Mouse (Mus musculus) right cerebral cortex, postnatal 36 days (tissue): ENCODE data around the gene Mapkapk3.

Source experiments
- DNase-seq, 2 experiments: peaks; one replicate each; pipeline ENCODE4 v3.0.0; 2022; ENCODE audit warnings: low spot score in 2 of 2, mixed read lengths in 1 of 2

Gene Mapkapk3

DNA sequence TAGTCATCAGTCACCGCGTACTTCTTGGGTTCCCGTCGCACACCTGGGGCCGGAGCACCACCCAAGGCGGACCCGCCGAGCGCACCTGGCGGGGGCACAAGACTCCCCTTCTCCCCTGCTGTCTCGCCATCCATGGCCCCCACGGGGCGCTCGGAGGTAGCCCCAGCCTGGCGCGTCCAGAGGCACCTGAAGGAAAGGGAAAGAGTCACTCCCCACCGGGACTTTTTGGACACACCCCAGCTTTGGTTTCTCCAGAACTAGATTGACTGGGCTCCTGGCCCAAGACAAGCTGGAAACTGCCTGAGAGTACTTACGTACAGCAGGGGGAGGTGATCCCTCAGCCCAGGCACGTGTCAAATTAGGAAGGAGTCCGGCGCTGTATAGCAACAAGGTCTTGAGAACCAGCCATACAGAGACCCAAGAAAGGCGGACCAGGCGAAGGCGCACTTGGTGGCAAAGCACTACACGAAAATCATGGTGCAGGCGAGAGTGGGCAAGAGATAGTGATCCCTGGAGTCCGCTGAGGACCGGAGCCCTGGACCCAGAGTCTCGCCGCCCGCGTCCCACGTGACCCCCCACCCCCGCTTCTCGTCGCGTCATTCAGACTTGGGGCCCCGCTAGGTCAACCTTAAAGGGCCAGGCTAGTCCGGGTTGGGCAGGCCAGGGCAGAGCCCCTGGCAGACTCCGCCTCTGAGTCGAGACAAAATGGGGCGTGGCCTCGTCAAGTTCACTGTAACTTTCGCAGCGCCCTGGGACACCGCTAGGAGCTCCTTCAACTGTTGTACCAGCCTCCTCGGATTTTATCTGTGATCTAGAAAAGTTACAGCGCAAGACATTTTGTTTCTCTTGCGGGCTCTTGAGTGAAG, at the start of gene Mapkapk3:
Gene Mapkapk3 (minus strand): TSS at position 667 of the 866 bp plus-strand sequence.
- DNase-seq: no peak

DNA sequence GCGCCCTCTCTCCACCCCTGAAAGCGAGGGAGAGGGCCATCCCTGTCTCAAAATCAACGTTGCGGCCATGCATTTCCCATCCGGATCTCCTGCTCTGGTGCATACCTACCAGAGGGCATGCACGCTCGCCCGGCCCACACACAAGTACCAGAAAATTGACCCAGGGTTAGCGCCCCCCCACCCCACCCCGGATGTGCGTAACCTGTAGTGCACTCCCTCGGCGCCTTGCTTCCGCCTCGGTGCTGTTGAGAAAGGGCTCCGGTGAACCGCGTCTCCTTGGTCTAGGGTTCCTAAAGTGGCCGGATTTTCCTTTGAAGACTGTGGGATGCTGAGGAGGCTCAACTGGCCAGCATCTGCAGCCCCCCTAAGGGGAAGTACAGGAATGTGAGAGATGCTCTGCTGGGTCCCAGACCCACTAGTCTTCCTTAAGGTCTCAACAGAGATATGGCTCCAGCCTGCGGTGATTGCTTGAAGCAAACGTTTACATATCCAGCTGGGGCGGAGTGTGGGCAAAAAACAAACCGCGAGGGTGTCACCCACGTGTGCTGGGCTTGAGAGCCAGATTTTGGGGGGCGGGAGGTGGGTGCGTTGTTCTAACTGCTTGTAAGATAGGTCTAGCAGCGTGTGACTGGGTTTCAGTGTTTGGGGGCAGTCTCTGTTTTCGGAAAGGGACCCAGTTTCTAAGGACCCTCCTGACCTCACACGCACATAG, 48.7 kb upstream of the Mapkapk3 start, which contains the start of gene Hemk1:
Gene Hemk1 (minus strand): TSS at position 179 of the 712 bp plus-strand sequence.
- peak; percentile 57 to 59 for DNase-seq

GRCm38 (mm10) chr9:107336386-107336785, 46.7 kb upstream of the Mapkapk3 start:
- DNase-seq: no peak

DNA sequence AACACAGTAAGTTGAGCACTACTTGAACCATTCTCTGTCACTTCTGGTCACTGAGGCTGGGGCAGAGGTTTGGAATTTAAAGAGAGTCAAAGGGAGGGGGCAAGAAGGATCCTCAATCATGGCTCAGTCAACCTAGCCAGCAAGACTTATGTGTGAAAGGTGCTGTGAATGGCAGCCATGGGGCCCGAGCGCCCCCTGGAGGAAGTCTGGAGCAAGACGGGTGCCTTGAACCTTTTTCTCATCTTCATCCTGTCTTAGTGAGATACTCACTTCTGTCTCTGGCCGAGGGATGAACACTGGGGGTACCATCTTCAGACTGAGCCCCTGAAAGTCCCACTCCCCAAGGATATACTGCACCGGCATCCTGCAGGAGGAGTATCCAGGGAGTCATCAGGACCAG, 46.2 kb upstream of the Mapkapk3 start:
- peak; percentile 42 to 54 for DNase-seq

- DNase-seq: no peak
These were observed 45.4 kb upstream of the Mapkapk3 start for GRCm38 (mm10) chr9:107335046-107335445.

DNA sequence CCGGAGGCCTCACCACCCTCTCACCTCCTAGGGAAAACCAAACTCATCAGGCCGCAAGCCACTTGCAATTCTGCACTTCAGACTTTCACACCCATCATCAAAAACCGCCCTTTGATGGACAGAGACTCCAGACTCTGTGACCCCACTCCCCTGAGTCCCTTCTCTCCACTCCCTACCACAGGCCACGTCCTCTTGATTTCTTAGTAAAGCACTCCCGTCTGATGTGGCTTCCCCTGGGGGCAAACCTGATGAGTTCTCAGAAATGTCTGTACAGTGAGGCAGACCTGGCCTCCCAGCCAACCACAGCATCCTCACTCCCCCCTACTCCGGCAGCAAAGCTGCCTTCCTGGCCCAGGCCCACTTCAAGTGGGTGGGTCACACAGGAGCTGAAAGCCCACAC, 44.7 kb upstream of the Mapkapk3 start:
- no peak for DNase-seq

GRCm38 (mm10) chr9:107333686-107334085, 44.0 kb upstream of the Mapkapk3 start:
- no peak for DNase-seq

DNA sequence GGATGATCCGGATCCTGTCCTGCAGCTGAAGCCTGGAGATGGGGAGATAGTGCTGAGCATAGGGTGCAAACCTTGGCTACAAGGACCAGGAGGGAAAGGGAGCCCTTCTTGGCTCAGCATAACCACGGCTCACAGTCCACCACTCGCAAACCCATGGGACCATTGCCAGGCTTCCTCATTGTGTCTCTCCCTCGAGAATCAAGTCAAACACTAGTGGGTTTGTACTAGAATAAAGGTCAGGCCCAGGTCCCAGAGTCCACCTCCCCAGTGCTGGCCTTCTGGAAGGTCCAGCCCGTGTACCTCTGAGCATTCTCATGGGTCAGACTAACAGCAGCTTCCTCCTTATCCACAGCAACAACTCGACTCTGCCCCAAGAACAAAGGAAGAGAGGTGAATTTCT, 41.1 kb upstream of the Mapkapk3 start:
- DNase-seq: no peak

DNA sequence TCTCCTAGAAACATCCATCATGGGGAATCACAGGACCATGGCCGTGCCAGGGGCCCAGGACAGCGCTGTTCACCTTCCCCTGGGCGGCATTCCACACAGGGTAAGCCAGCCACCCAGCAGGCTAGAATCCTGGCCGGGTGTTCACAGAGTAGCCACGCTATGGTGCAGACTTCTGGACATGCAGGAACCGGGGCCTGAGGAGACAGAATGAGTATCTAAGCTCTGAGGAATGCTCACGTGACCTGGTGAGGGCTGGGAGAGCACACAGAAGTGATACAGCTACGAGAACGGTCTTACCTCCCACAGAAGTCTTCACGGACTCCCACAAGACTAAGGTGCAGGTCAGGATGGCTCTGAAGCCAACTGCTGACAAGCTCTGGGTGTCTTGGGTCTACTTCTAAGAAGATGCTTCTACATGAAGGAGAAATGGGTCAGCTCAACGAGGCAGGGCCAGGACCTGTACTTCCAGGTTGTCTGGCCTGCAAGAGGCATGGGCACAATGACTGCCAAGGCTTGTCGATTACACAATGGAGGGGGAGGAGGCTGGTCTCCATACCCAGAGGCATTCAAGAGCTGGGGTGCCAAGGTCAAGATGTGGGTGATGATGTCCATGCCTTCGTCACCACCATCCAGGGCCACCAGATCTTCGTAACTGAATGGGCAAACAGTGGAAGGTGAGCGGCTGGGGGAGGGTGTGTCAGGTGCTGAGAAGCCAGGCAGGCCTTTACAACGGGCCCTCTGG, 38.4 kb upstream of the Mapkapk3 start:
- DNase-seq: no peak

DNA sequence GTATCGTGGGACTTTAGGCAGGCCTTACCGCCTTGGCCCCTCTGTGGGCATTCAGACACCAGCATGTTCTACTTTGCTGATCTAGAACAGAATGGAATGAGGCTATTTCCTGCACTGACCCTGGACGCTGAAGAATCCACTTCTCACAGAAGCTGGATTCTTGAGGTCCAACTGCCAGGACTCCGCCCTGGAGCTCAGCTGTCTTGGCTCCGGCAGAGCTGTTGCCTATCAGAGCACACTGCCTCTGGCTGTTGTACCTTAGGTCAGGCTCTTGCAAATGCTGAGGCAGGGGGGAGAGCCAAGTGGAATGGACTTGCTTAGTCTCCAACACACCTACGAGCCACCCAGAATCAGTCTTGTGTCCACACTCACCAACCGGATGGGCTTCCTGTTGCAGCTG, 36.2 kb upstream of the Mapkapk3 start:
- DNase-seq: no peak

DNA sequence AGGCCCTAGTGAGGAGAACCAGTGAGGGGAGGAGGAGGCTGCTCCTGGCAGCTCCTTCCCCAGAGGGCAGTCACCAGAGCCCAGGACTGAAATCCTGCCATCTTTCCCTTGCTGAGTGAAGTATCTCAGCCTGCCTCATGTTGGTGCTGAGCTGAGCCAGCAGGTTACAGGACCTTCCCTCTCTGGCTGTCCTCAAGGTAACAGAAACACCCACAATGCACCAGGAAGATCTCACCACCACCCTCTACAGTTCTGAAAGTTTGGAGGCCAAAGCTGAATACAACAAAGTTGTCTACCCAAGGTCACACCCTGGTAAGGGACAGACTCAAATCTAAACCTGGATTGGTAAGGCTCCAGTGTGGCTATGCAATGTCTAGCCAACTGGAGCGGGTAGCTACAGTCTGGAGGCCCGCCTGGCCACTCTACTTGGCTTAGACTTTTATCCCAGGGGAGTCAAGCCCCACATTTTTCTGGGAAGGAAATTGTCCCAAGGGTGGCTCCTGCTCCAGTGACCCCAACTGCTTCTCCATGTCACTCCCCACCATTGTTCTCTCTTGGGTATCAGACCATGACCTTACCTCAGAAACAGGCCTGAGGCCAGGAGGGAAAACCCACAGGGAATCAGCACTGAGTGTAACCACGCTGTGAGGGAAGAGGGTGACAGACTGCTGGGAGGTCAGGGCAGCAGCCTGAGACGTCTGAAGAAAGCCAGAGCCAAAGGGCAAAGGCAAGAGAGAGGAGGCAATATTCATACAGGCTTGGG, 35.3 kb upstream of the Mapkapk3 start:
- no peak for DNase-seq

DNA sequence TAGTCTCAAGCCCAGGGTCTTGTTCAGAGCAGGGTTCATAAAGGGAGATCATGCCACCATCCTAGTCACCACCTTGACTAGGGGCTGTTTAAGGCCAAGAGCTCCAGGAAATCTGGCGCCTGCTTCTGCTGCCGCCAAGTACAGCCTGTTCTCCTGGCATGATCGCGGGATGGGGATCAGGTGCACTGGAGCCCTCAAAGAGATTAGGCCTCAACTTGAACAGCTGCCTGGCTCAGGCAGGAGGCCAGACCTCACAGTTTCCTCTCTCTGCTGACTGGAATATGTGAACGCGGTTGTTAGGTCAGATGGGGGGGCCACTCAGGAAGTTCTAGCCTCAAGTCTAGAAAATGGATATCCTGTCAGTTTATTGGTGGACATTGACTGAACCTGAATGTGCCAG, 33.9 kb upstream of the Mapkapk3 start:
- DNase-seq: no peak

DNA sequence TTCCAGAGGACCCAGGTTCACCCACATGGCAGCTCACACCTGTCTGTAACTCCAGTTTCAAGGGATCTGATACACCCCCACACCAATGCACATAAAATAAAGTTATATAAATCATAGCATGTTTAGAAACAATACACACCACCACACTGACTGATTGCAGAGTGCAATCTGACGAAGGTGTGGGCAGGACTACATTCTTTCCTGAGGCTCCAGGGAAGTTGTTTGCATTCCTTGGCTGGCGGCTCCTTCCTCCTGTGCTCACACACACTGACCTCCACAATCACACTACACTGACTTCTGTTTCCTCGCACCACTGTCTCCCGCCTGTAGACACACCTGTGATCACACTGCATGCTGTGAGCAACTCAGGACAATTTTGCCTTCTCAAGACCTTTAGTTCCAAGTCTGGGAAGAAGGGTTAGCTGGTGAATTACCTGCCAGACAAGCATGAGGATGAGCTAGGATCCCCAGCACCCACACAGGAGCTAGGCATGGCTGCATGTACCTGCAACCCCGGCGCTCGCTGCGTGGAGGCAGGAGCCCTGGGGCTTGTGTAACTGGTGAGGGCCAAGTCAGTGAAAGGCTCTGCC, 32.9 kb upstream of the Mapkapk3 start:
- DNase-seq: no peak

DNA sequence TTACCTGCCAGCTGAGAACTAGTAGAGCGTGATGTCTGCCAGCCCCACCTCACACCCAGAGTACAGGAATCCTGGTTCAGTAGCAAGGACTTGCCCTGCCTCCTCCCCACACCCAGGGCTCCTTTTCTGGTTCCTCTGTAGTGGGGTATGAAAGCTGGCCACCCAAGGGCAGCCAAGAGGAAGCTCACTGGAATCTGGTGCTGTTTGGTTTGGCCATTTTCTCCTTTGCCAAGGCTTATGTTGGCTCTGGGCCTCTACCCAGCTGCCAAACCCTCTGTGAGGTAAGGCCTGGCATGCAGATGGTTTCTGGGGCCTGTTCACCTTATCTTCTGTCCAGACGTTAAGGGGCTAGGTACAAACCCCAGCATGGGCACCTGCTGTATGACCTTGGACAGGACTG, 26.1 kb upstream of the Mapkapk3 start:
- DNase-seq: no peak

DNA sequence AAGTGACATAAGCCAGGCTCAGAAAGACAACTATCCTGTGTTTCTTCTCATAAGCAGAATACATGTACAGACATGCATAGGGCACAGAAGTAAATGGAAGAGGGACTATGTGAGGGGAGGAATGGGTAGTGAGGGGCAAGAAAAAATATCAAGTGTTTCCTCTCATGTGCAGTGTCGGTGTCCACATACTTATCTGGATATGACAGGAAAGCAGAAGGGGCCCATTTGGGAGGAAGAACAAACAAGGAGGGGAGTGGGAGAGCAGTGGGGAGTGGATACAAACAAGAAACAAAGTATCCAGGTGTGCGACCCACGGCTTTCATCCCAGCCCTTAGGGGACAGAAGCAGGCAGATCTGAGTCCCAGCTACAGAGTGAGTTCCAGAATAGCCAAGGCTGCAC, 24.2 kb upstream of the Mapkapk3 start:
- DNase-seq: no peak

DNA sequence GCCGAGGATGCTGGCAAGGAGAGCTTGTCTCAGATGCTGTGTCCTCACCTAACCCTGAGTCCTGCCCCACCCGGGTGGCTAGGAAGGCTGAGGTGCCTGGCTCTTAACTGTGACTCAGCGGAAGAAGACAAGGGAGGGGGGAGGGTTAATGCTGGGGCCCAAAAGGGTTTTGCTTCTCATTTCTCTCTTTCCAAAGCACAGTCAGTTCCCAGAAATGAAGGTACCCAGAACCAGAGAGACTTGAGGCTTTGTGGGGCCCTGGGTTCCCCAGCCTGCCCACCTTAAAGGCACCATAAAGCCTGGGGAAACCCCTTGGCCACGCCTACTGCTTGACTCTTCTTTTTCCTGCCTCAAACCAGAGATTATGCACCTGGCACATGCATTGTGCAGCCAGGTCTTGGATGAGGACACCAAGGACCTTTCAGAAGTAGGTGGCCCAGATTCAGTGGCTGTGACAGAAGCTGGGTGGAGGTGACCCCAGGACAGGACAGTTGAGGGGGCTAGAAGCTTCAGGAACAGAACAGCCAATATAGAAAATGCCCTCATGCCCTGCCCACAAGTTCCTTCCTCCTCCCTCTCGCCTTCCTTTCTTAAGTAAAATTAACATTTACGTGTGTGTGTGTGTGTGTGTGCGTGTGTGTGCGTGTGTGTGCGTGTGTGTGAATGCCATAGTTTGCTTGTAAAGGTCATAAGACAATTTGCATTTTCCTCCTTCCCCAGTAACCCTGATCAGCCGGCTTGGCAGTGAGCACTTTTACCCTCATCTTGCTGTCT, 23.3 kb upstream of the Mapkapk3 start:
- DNase-seq: no peak

DNA sequence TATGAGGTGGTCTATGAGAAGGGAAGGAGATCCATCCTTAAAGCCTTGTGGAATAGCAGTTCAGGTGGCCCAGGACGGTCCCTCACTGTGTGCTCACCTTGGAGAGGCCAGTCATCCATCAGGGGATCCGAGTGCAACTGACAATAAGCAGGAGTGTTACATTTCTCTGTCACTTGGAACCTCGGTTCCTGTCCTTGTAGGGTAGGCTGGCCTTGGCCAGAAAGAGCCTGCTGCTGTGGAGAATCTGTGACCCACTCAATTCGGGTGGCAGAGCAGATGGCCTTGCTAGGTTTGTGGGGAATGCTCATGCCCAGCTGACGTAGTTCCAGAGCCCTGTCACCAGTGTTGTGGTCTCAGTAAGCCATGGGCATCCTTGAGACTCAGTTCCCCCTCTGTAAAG, 19.9 kb upstream of the Mapkapk3 start:
- DNase-seq: no peak

GRCm38 (mm10) chr9:107309171-107309570, 19.5 kb upstream of the Mapkapk3 start:
- DNase-seq: no peak

- no peak for DNase-seq
These were observed 18.8 kb upstream of the Mapkapk3 start for GRCm38 (mm10) chr9:107308346-107309000.

GRCm38 (mm10) chr9:107307886-107308285, 18.2 kb upstream of the Mapkapk3 start:
- DNase-seq: peak in 1 of 2 experiments; percentile 51
